Mouse (Mus musculus): ENCODE measurements around the gene Blvra. TPM values are rescaled to one million over a fixed set of nuclear protein-coding genes. Genes with fewer than 3 reads are reported as not detected.
"Not testable (repeated sequence)": the region's sequence is repeated elsewhere in the genome, so short reads cannot be mapped to it uniquely, and the experiment has no call there.

Blvra gene
- total and polyA plus RNA-seq, 2 experiments from 2014 or later: 16.0 to 37.6 TPM

DNA sequence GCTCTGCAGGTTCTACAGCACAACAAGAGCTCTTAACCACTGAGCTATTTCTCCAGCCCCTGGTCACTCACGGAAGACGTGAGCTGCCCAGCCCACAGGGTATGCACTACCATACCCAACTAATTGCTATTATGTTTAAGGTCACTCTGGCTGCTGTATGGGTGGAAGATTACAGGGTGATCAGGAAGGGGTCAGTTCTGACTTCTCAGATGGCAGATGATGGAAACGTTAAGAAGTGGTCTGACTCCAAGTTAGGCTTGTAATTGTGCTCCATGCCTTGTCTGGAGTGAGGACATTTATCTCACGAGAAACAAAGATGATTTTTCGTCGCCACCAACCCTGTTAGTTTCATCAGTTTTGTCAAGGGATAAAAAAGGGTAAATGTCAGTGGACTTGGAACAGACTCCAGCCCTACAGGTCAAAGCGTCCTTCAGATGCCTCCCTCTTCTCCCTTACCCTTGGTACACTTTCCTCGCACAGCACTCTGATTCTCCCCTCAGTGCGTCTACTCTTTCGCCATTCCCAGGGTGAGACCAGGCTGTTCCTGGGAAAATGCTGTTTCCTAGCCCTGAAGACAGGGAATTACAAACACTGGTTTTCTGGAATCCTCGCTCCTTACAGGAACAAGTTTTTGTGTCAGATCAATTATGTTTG is 557 bp upstream of the Blvra start:
- TF ChIP-seq EP300 (IDR thresholded peaks at IDR 0.05; ENCODE audit: low read depth) (no peak), CTCF (IDR thresholded peaks at IDR 0.05; ENCODE audit: low read depth) (no peak)
- Histone ChIP-seq H3K4me2 (ENCODE audit: low read depth, low read length) (peak overlapping the region; percentile 91), H3K9me3 (replicated peaks; ENCODE audit: control insufficient read depth, low read length) (no peaks in the 10 kb centered on the region), H3K4me1 (ENCODE audit: control insufficient read depth, insufficient read depth) (no peaks in the 10 kb centered on the region), H3K4me3 (ENCODE audit: low read depth, low read length) (peak overlapping the region; percentile 78), H3K36me3 (replicated peaks; ENCODE audit: control insufficient read depth, insufficient read depth, low read length) (peaks cover 15% of the 10 kb centered on the region), H3K9ac (replicated peaks; ENCODE audit: low read depth, low read length) (peak overlapping the region; percentile 65; the same call in 1 of the 2 replicates), H3K27ac (ENCODE audit: low read depth) (peak overlapping the region; percentile 16; the same call in 1 of the 2 replicates), H3K27me3 (ENCODE audit: control insufficient read depth, insufficient read depth, low read length) (no peaks in the 10 kb centered on the region)
- ATAC-seq (ENCODE audit: insufficient read depth, low read depth) (peak; percentile 40; the same call in 1 of the 2 replicates), DNase-seq (ENCODE audit: low spot score) (peak; percentile 17)
- 17% methylated on average over 11 of the region's 11 CpGs for WGBS

DNA sequence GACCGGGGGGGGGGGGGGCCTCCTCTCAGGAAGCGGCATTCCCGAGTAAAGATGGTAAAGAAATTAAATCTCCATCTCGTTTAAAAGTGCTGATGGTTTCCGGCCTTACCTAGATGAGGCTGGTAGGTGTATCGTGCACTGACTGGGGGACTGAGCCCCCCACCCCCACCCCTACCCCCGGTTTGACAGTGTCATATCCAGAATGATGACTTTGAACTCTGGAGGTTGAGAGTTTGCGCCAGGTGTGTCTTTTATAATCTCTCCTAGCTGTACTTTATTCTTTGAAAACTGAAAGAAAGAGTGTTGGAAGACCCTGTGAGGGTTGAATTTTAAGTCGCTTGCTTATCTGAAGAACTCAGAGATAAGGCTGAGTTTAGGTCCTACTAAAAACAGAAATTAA is 414 bp downstream of the Blvra start:
- no peak for TF ChIP-seq CTCF (IDR thresholded peaks at IDR 0.05; ENCODE audit: low read depth)
- TF ChIP-seq EP300 (IDR thresholded peaks at IDR 0.05; ENCODE audit: low read depth): no peak
- WGBS: 3% methylated on average over 9 of the region's 9 CpGs

DNA sequence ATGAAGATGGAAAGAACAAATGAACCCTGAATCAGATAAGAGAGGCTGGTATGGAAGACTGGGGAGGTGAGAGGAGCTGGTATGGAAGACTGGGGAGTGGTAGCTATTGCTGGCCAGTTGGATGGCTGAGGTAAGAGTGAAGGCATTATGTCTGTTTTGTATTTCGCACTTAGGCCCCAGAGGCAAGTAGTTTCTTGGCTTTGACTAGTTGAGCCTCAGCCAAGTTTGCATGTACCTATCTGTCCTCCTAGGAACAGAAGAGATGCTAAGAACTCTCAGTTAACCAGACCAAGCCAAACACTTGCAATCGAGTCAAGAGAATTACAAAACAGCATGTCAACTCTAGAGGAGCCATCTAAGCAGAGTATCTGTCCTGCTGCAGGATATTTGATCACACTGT is 3.7 kb downstream of the Blvra start:
- no peak for DNase-seq (ENCODE audit: low spot score)
- H3K9ac ChIP-seq (replicated peaks; ENCODE audit: low read depth, low read length): no peak overlapping the region
- 85% methylated on average over 2 of the region's 2 CpGs for WGBS
- H3K4me3 ChIP-seq (ENCODE audit: low read depth, low read length): no peak overlapping the region
- no peaks in the 10 kb centered on the region for H3K27me3 ChIP-seq (ENCODE audit: control insufficient read depth, insufficient read depth, low read length)
- ATAC-seq (ENCODE audit: insufficient read depth, low read depth): no peak
- H3K4me2 ChIP-seq (ENCODE audit: low read depth, low read length): no peak overlapping the region
- no peaks in the 10 kb centered on the region for H3K4me1 ChIP-seq (ENCODE audit: control insufficient read depth, insufficient read depth)
- H3K36me3 ChIP-seq (replicated peaks; ENCODE audit: control insufficient read depth, insufficient read depth, low read length): no peaks in the 10 kb centered on the region
- no peaks in the 10 kb centered on the region for H3K9me3 ChIP-seq (replicated peaks; ENCODE audit: control insufficient read depth, low read length)
- H3K27ac ChIP-seq (ENCODE audit: low read depth): no peak overlapping the region
- no peak for TF ChIP-seq EP300 (IDR thresholded peaks at IDR 0.05; ENCODE audit: low read depth)

More for the DNA sequence above, 414 bp downstream of the Blvra start:
- Histone ChIP-seq H3K9me3 (replicated peaks; ENCODE audit: control insufficient read depth, low read length) (no peaks in the 10 kb centered on the region), H3K9ac (replicated peaks; ENCODE audit: low read depth, low read length) (peak overlapping the region; percentile 65), H3K27ac (ENCODE audit: low read depth) (peak overlapping the region; percentile 58), H3K4me2 (ENCODE audit: low read depth, low read length) (peak overlapping the region; percentile 91), H3K27me3 (ENCODE audit: control insufficient read depth, insufficient read depth, low read length) (no peaks in the 10 kb centered on the region), H3K4me1 (ENCODE audit: control insufficient read depth, insufficient read depth) (no peaks in the 10 kb centered on the region), H3K4me3 (ENCODE audit: low read depth, low read length) (peak overlapping the region; percentile 78), H3K36me3 (replicated peaks; ENCODE audit: control insufficient read depth, insufficient read depth, low read length) (peaks cover 15% of the 10 kb centered on the region)
- DNase-seq (ENCODE audit: low spot score): no peak
- peak; percentile 24; the same call in 1 of the 2 replicates for ATAC-seq (ENCODE audit: insufficient read depth, low read depth)

DNA sequence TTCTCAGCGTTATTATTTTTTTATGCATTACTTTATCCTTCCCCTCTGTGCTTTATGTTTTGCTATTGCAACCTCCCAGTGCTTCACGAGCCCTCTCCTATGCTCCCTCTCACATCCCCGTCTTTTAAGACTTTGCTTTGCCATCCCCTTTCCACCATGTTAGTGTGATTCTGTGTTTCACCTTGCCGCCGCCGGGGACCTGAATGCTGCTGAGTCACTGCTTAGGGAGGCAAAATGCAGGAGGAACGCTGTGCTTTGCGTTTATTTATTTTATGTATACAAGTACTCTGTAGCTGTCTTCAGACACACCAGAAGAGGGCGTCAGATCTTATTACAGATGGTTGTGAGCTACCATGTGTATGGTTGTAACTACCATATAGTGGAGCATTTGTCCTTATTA is 7.1 kb downstream of the Blvra start:
- ATAC-seq (ENCODE audit: insufficient read depth, low read depth): no peak
- Histone ChIP-seq H3K4me2 (ENCODE audit: low read depth, low read length) (no peak overlapping the region), H3K36me3 (replicated peaks; ENCODE audit: control insufficient read depth, insufficient read depth, low read length) (no peaks in the 10 kb centered on the region; the same call in 1 of the 2 replicates), H3K9me3 (replicated peaks; ENCODE audit: control insufficient read depth, low read length) (no peaks in the 10 kb centered on the region), H3K27me3 (ENCODE audit: control insufficient read depth, insufficient read depth, low read length) (no peaks in the 10 kb centered on the region), H3K4me3 (ENCODE audit: low read depth, low read length) (no peak overlapping the region), H3K4me1 (ENCODE audit: control insufficient read depth, insufficient read depth) (no peaks in the 10 kb centered on the region), H3K9ac (replicated peaks; ENCODE audit: low read depth, low read length) (no peak overlapping the region), H3K27ac (ENCODE audit: low read depth) (no peak overlapping the region)
- no peak for DNase-seq (ENCODE audit: low spot score)
- 70% methylated on average over 9 of the region's 9 CpGs for WGBS
- TF ChIP-seq CTCF (IDR thresholded peaks at IDR 0.05; ENCODE audit: low read depth) (no peak), EP300 (IDR thresholded peaks at IDR 0.05; ENCODE audit: low read depth) (no peak)

DNA sequence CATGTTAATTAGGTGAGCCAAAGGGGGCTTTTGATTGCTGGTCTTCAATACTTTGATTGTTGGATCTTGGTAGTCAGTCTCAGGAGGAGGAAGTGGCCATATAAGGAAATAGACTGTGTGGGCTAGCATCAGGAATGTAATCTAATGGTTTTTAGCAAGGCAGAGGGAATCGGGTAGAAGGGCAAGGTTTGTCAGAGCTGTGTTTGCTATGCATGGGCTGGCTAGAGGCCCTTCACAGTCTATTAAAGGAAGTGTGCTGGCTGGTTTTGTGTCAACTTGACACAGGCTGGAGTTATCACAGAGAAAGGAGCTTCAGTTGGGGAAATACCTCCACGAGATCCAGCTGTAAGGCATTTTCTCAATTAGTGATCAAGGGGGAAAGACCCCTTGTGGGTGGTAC is 8.6 kb downstream of the Blvra start:
- not testable (repeated sequence) for DNase-seq (ENCODE audit: low spot score); H3K27ac ChIP-seq (ENCODE audit: low read depth); H3K9ac ChIP-seq (replicated peaks; ENCODE audit: low read depth, low read length); H3K36me3 ChIP-seq (replicated peaks; ENCODE audit: control insufficient read depth, insufficient read depth, low read length); H3K4me3 ChIP-seq (ENCODE audit: low read depth, low read length); H3K4me2 ChIP-seq (ENCODE audit: low read depth, low read length); H3K27me3 ChIP-seq (ENCODE audit: control insufficient read depth, insufficient read depth, low read length); H3K4me1 ChIP-seq (ENCODE audit: control insufficient read depth, insufficient read depth); ATAC-seq (ENCODE audit: insufficient read depth, low read depth); H3K9me3 ChIP-seq (replicated peaks; ENCODE audit: control insufficient read depth, low read length)
- WGBS: 50% methylated on average over 2 of the region's 2 CpGs
